Mouse (Mus musculus): ENCODE measurements at regions not wholly inside any gene's neighbourhood (a gene's known extent, or its start where the extent isn't known, plus 50 kb on each side); places are given as distances from the start of the nearest gene placed in this dataset.

DNA sequence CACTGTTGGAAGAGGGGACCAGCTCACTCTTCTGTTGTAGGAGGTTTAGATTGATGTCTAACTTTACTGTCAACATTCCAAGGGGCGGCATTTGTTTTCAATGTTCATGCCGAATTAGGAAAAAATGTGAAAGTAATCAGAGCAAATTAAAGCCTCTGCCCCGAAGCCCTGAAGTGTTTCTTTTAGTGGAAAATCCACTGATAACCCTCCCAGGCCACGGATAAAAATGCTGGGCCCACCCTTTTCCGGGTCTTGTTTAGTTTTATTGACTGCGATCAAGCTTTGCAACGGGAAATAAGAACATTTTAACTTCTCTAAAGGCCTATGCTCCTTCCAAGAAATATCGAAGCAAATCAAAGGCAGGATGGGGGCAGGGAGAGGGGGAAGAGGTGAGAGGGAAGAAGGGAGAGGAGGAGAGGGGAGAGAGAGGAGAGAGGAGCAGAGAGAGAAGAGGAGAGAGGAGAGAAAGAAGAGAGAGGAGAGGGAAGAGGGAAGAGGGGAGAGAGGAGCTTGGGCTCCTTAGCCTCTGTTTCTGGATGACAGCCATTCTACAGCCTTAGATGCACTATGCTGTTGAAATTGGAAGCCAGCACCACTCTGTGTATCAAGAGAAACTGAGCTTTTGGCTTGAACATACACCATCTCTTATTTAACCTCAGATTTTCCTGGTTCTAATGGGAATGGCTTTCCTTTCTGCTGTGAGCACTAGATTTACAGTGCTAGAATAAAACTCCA, 140.3 kb upstream of the Palmd start:
- no peak overlapping the region for H3K4me3 ChIP-seq (ENCODE audit: low read depth, low read length)
- no peak for ATAC-seq (ENCODE audit: low read depth)
- H3K36me3 ChIP-seq (ENCODE audit: control insufficient read depth, insufficient read depth, low read length): no peaks in the 10 kb centered on the region
- H3K9me3 ChIP-seq (ENCODE audit: control insufficient read depth, low read length): no peaks in the 10 kb centered on the region
- H3K9ac ChIP-seq (ENCODE audit: low read depth, low read length): peak overlapping the region; percentile 14; the same call in 1 of the 2 replicates
- WGBS: 18% methylated on average over 8 of the region's 8 CpGs
- H3K4me2 ChIP-seq (ENCODE audit: low read depth, low read length): 0 out of 2 replicates have a peak overlapping the region, but pooled peaks have one; percentile 23
- DNase-seq (ENCODE audit: low spot score): peak; percentile 57
- H3K27me3 ChIP-seq (replicated peaks; ENCODE audit: control insufficient read depth, insufficient read depth, low read length): no peaks in the 10 kb centered on the region
- H3K27ac ChIP-seq (replicated peaks; ENCODE audit: low read depth, low read length): peak overlapping the region; percentile 63
- H3K4me1 ChIP-seq (ENCODE audit: control insufficient read depth, insufficient read depth, low read length): peaks cover 11% of the 10 kb centered on the region

DNA sequence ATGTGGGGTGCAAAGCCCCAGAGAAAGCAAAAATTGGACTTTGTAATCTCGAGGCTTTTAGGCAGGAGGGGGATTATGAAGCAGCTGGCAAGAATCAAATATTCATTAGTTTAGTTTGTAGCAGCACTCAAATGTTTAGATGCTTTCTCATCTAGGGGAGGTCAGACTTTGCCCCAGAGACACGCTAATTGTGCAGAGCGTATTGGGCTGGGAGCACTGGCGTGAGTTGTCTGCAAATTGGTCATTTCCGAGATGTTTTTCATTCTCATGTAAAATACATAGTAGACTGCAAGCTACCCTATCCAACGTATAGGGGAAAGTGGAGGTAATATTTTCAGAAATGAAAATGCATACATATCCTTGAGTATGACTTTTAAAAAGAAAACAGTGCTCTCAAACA, 139.2 kb upstream of the Palmd start:
- WGBS: 49% methylated on average over 6 of the region's 6 CpGs
- peak; percentile 6 for DNase-seq (ENCODE audit: low spot score)

DNA sequence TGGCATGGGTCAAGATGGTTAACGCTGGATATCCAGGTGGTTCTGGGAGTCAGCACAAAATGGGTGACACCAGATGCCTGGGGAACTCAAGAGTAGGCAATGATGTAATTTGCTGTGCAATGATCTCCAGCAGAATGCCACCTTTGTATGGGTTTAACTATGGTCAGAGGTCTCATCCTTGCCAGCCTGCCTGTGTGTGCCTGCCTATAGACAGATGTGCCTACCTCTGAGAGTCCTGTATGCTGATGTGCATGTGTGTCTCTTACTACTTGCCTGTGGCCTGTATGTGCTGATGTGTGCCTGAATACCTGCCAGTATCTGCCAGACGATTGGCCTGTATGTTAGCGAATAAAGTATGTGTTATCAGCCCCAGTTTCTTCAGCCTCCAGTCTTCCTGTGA, 138.6 kb upstream of the Palmd start:
- peaks cover 11% of the 10 kb centered on the region for H3K4me1 ChIP-seq (ENCODE audit: control insufficient read depth, insufficient read depth, low read length)
- DNase-seq (ENCODE audit: low spot score) (no peak), ATAC-seq (ENCODE audit: low read depth) (no peak)
- no peak overlapping the region for H3K27ac ChIP-seq (replicated peaks; ENCODE audit: low read depth, low read length)
- no peaks in the 10 kb centered on the region for H3K27me3 ChIP-seq (replicated peaks; ENCODE audit: control insufficient read depth, insufficient read depth, low read length)
- H3K9ac ChIP-seq (ENCODE audit: low read depth, low read length): no peak overlapping the region
- no peaks in the 10 kb centered on the region for H3K36me3 ChIP-seq (ENCODE audit: control insufficient read depth, insufficient read depth, low read length)
- WGBS: 72% methylated on average over 3 of the region's 3 CpGs
- H3K9me3 ChIP-seq (ENCODE audit: control insufficient read depth, low read length): no peaks in the 10 kb centered on the region
- no peak overlapping the region for H3K4me3 ChIP-seq (ENCODE audit: low read depth, low read length)
- no peak overlapping the region for H3K4me2 ChIP-seq (ENCODE audit: low read depth, low read length)

More for the DNA sequence above, 139.2 kb upstream of the Palmd start:
- H3K4me3 ChIP-seq (ENCODE audit: low read depth, low read length): no peak overlapping the region
- H3K27me3 ChIP-seq (replicated peaks; ENCODE audit: control insufficient read depth, insufficient read depth, low read length): no peaks in the 10 kb centered on the region
- H3K4me2 ChIP-seq (ENCODE audit: low read depth, low read length): no peak overlapping the region
- no peak for ATAC-seq (ENCODE audit: low read depth)
- no peaks in the 10 kb centered on the region for H3K36me3 ChIP-seq (ENCODE audit: control insufficient read depth, insufficient read depth, low read length)
- no peak overlapping the region for H3K9ac ChIP-seq (ENCODE audit: low read depth, low read length)
- H3K9me3 ChIP-seq (ENCODE audit: control insufficient read depth, low read length): no peaks in the 10 kb centered on the region
- H3K4me1 ChIP-seq (ENCODE audit: control insufficient read depth, insufficient read depth, low read length): peaks cover 11% of the 10 kb centered on the region
- H3K27ac ChIP-seq (replicated peaks; ENCODE audit: low read depth, low read length): no peak overlapping the region

DNA sequence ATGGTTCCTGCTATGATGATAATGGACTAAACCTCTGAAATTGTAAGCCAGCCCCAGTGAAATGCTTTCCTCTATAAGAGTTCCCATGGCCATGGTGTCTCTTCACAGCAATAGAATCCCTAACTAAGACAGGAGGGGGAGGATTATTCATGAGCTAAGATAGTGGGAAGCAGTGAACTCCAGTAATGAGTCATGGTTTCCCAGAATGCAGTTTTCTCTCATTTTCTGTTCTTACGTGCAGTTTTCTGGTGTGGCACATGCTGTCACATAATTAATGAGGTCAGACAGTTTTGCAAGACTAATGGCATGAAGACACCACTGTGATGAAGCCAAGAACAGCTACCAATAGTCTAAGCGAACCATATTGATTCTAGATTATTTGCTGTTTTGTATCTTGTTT, 118.9 kb upstream of the Palmd start:
- Histone ChIP-seq H3K9ac (ENCODE audit: low read depth, low read length) (no peak overlapping the region), H3K27ac (replicated peaks; ENCODE audit: low read depth, low read length) (no peak overlapping the region), H3K9me3 (ENCODE audit: control insufficient read depth, low read length) (no peaks in the 10 kb centered on the region), H3K4me3 (ENCODE audit: low read depth, low read length) (no peak overlapping the region), H3K36me3 (ENCODE audit: control insufficient read depth, insufficient read depth, low read length) (no peaks in the 10 kb centered on the region), H3K4me2 (ENCODE audit: low read depth, low read length) (no peak overlapping the region), H3K4me1 (ENCODE audit: control insufficient read depth, insufficient read depth, low read length) (no peaks in the 10 kb centered on the region), H3K27me3 (replicated peaks; ENCODE audit: control insufficient read depth, insufficient read depth, low read length) (no peaks in the 10 kb centered on the region)
- WGBS: 73% methylated on average over 2 of the region's 2 CpGs
- DNase-seq (ENCODE audit: low spot score) (no peak), ATAC-seq (ENCODE audit: low read depth) (no peak)

DNA sequence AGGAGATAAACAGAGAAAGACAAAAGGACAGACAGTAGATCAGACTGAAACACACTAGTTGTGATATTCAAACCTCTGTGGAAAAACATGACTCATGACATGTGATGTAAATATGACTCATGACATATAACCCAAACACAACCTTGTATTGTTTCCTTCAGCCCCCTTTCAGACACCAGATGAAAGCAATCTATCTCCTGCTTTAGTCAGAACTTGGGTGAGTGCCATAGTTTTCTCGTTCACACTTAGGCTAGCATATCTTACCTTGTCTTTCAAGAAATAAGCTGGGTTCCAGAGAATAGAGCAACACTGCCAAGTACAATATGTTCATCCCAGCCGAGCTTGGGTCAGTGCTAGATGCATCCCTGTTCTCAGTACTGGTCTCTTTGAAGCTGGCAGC, 107.9 kb upstream of the Palmd start:
- no peak overlapping the region for H3K4me2 ChIP-seq (ENCODE audit: low read depth, low read length)

DNA sequence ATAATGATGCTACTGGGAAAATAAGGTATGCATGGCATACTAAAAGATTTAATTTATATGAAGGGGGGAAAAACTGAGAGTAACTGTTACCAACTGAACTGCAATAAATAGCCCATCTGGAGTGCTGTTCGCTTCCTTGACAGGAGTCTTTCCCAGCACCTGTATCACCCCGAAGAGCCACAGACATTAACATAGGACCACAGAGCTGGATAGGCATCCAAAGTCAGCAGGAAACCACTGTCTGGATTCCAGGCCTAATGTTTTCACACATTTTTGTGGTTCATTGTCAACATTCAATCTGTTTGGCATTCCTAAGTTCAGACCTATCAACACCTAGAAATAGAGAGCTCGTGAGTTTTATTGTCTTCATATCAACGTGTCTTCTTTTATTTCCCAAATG, 104.6 kb upstream of the Palmd start:
- H3K4me3 ChIP-seq (ENCODE audit: low read depth, low read length): no peak overlapping the region
- H3K9ac ChIP-seq (ENCODE audit: low read depth, low read length): no peak overlapping the region
- no peak for ATAC-seq (ENCODE audit: low read depth)
- WGBS: 64% methylated on average over 4 of the region's 4 CpGs
- no peak for DNase-seq (ENCODE audit: low spot score)
- H3K27me3 ChIP-seq (replicated peaks; ENCODE audit: control insufficient read depth, insufficient read depth, low read length): no peaks in the 10 kb centered on the region
- H3K4me1 ChIP-seq (ENCODE audit: control insufficient read depth, insufficient read depth, low read length): no peaks in the 10 kb centered on the region
- no peak overlapping the region for H3K4me2 ChIP-seq (ENCODE audit: low read depth, low read length)
- no peak overlapping the region for H3K27ac ChIP-seq (replicated peaks; ENCODE audit: low read depth, low read length)
- H3K36me3 ChIP-seq (ENCODE audit: control insufficient read depth, insufficient read depth, low read length): no peaks in the 10 kb centered on the region
- 0 out of 2 replicates have a peak, but pooled peaks cover 3% of the 10 kb centered on the region for H3K9me3 ChIP-seq (ENCODE audit: control insufficient read depth, low read length)

More for the DNA sequence above, 107.9 kb upstream of the Palmd start:
- peak; percentile 52 for DNase-seq (ENCODE audit: low spot score)
- no peak overlapping the region for H3K27ac ChIP-seq (replicated peaks; ENCODE audit: low read depth, low read length)
- no peak overlapping the region for H3K9ac ChIP-seq (ENCODE audit: low read depth, low read length)
- 0 out of 2 replicates have a peak, but pooled peaks cover 2% of the 10 kb centered on the region for H3K9me3 ChIP-seq (ENCODE audit: control insufficient read depth, low read length)
- no peak for ATAC-seq (ENCODE audit: low read depth)
- H3K4me3 ChIP-seq (ENCODE audit: low read depth, low read length): no peak overlapping the region
- H3K27me3 ChIP-seq (replicated peaks; ENCODE audit: control insufficient read depth, insufficient read depth, low read length): no peaks in the 10 kb centered on the region
- no peaks in the 10 kb centered on the region for H3K4me1 ChIP-seq (ENCODE audit: control insufficient read depth, insufficient read depth, low read length)
- H3K36me3 ChIP-seq (ENCODE audit: control insufficient read depth, insufficient read depth, low read length): no peaks in the 10 kb centered on the region
- WGBS: 51% methylated on average over 2 of the region's 2 CpGs

DNA sequence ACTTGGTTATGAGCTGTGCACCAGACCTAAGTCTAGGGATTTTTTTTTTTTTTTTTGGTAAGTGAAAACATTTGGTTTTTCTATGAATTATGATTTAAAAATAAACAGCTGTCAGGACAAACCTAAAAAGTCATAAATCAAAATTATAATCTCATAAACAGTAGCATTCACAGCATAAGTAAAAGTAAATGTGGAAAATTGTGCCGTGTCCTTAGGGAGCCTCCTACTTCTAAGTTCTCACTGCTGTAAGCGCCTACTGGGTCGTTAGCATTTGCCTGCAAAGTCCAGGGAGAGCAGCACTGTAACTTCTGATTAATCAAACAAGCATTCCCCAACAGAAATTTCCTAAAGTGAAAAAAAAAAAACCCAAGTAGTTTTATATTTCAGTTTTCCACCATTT, 104.2 kb upstream of the Palmd start:
- ATAC-seq (ENCODE audit: low read depth) (no peak), DNase-seq (ENCODE audit: low spot score) (peak; percentile 20)
- Histone ChIP-seq H3K9me3 (ENCODE audit: control insufficient read depth, low read length) (0 out of 2 replicates have a peak, but pooled peaks cover 3% of the 10 kb centered on the region), H3K36me3 (ENCODE audit: control insufficient read depth, insufficient read depth, low read length) (no peaks in the 10 kb centered on the region), H3K27me3 (replicated peaks; ENCODE audit: control insufficient read depth, insufficient read depth, low read length) (no peaks in the 10 kb centered on the region), H3K4me3 (ENCODE audit: low read depth, low read length) (no peak overlapping the region), H3K4me2 (ENCODE audit: low read depth, low read length) (no peak overlapping the region), H3K9ac (ENCODE audit: low read depth, low read length) (no peak overlapping the region), H3K27ac (replicated peaks; ENCODE audit: low read depth, low read length) (no peak overlapping the region), H3K4me1 (ENCODE audit: control insufficient read depth, insufficient read depth, low read length) (no peaks in the 10 kb centered on the region)
- WGBS: 50% methylated on average over 3 of the region's 3 CpGs

DNA sequence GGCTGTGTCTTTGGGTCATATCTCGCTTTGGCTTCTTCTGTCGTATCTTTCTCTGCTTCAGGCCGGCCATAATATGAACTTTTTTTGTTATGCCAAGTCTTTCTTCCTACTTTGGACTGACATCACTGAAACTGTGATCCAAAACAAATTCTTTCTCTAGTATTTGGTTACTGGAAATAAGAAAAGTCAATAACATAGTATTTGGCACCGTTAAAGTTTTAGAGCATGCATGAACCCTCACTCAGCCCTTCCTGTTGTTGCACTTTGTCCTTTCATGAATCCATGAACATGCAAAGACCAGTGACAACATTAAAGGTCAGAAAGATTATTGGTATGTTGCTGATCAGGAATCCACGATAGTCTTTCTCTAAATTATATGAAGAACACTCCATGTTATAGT, 103.1 kb upstream of the Palmd start:
- ATAC-seq (ENCODE audit: low read depth): no peak
- no peaks in the 10 kb centered on the region for H3K36me3 ChIP-seq (ENCODE audit: control insufficient read depth, insufficient read depth, low read length)

DNA sequence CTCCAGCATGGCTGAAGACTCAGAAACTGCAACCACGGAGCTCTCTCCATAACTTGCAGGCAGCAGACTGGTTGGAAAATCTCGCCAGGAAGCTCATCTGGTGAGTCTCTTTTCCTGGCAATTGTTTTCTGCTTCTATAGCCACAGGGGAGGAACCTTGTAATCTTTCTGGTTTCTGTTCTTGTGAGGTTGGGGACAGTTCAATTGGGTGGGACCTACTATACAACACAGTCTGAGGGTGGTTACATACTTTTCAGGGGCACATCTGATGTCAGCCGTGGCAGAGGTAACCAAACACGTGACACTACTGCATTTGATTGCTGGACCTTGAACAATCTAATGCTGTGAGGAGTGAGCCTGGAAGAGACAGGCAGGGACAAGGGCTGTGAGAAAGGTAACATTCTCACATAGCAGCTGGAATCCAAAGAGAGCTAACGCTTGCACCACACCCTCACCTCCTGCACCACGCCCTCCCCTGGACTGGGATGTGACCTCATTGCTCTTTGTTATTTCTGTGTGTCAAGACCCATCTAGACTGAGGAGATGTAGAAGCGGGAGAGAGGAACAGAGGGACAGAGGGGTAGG, 98.8 kb upstream of the Palmd start:
- Histone ChIP-seq H3K9ac (ENCODE audit: low read depth, low read length) (no peak overlapping the region), H3K4me1 (ENCODE audit: control insufficient read depth, insufficient read depth, low read length) (no peaks in the 10 kb centered on the region), H3K36me3 (ENCODE audit: control insufficient read depth, insufficient read depth, low read length) (no peaks in the 10 kb centered on the region), H3K4me2 (ENCODE audit: low read depth, low read length) (no peak overlapping the region), H3K4me3 (ENCODE audit: low read depth, low read length) (no peak overlapping the region), H3K27me3 (replicated peaks; ENCODE audit: control insufficient read depth, insufficient read depth, low read length) (no peaks in the 10 kb centered on the region), H3K9me3 (ENCODE audit: control insufficient read depth, low read length) (0 out of 2 replicates have a peak, but pooled peaks cover 3% of the 10 kb centered on the region), H3K27ac (replicated peaks; ENCODE audit: low read depth, low read length) (no peak overlapping the region)
- 75% methylated on average over 7 of the region's 7 CpGs for WGBS
- ATAC-seq (ENCODE audit: low read depth): no peak
- DNase-seq (ENCODE audit: low spot score): no peak

More for the DNA sequence above, 103.1 kb upstream of the Palmd start:
- 87% methylated on average over 5 of the region's 5 CpGs for WGBS
- Histone ChIP-seq H3K4me2 (ENCODE audit: low read depth, low read length) (no peak overlapping the region), H3K9ac (ENCODE audit: low read depth, low read length) (no peak overlapping the region), H3K27me3 (replicated peaks; ENCODE audit: control insufficient read depth, insufficient read depth, low read length) (no peaks in the 10 kb centered on the region), H3K9me3 (ENCODE audit: control insufficient read depth, low read length) (0 out of 2 replicates have a peak, but pooled peaks cover 3% of the 10 kb centered on the region), H3K4me3 (ENCODE audit: low read depth, low read length) (no peak overlapping the region), H3K27ac (replicated peaks; ENCODE audit: low read depth, low read length) (no peak overlapping the region), H3K4me1 (ENCODE audit: control insufficient read depth, insufficient read depth, low read length) (no peaks in the 10 kb centered on the region)
- DNase-seq (ENCODE audit: low spot score): no peak

Measured in embryonic facial prominence, embryonic 14.5 days (tissue).